Mouse (Mus musculus) CH12.LX (cell line): ENCODE measurements around the gene Sox12. TPM values are rescaled to one million over a fixed set of nuclear protein-coding genes. Genes with fewer than 3 reads are reported as not detected.
A peak's percentile ranks its signal among the peaks of the same experiment; 100 is the strongest.

Experiments
- DNase-seq: peaks from one replicate; pipeline ENCODE4 v3.0.0-alpha.2; 2013; ENCODE audit errors: extremely low read depth
- H3K27ac ChIP-seq: 2 replicates; pipeline ENCODE4 v1.5.1; 2012; ENCODE audit warnings: low read depth, mild to moderate bottlenecking, control low read depth, moderate library complexity; ENCODE audit not compliant: insufficient read depth
- H3K27me3 ChIP-seq: replicated peaks from 2 replicates; pipeline ENCODE3; 2012; ENCODE audit warnings: inconsistent platforms
- H3K36me3 ChIP-seq, 2 experiments: replicated peaks in 1 of 2; 2 replicates each; pipeline versions ENCODE3 to v1.6.1; 2012; ENCODE audit warnings: inconsistent platforms in 1 of 2, low read length in 1 of 2, mild to moderate bottlenecking in 1 of 2, mixed read lengths in 1 of 2, moderate library complexity in 1 of 2; ENCODE audit not compliant: control insufficient read depth in 1 of 2, insufficient read depth in 1 of 2
- H3K4me1 ChIP-seq, 2 experiments: 2 replicates each; pipeline ENCODE4 v1.6.1; 2012; ENCODE audit warnings: inconsistent platforms in 1 of 2, moderate library complexity in 1 of 2; ENCODE audit not compliant: insufficient read depth in 2 of 2, control insufficient read depth in 1 of 2
- H3K4me2 ChIP-seq: 2 replicates; pipeline ENCODE4 v1.6.1; 2012; ENCODE audit warnings: low read depth, mild to moderate bottlenecking, control low read depth; ENCODE audit not compliant: poor library complexity, insufficient read depth, severe bottlenecking
- H3K4me3 ChIP-seq, 3 experiments: fragments of 150-350 bp in 1 of 3; sonication (generic) in 1 of 3; replicated peaks in 1 of 3; 2 replicates each; pipeline versions ENCODE3 to v1.5.1; 2011 to 2012; ENCODE audit warnings: low read depth in 2 of 3, low read length in 2 of 3, mild to moderate bottlenecking in 2 of 3, moderate library complexity in 2 of 3, control low read depth in 1 of 3, improper control_type of control experiment in 1 of 3, inconsistent platforms in 1 of 3, mixed read lengths in 1 of 3; ENCODE audit not compliant: poor library complexity in 1 of 3
- H3K79me2 ChIP-seq: replicated peaks from 2 replicates; pipeline ENCODE4 v1.6.1; 2012; ENCODE audit warnings: mild to moderate bottlenecking, moderate library complexity; ENCODE audit not compliant: control insufficient read depth, poor library complexity, insufficient read depth, severe bottlenecking; ENCODE audit errors: extremely low read depth
- H3K9ac ChIP-seq: 2 replicates; pipeline ENCODE4 v1.6.1; 2012; ENCODE audit warnings: low read depth, mild to moderate bottlenecking, control low read depth, moderate library complexity; ENCODE audit not compliant: insufficient read depth
- H3K9me3 ChIP-seq: replicated peaks from 2 replicates; pipeline ENCODE3; 2012; ENCODE audit warnings: low read length, inconsistent platforms, mixed read lengths
- CTCF ChIP-seq, 2 experiments: IDR thresholded peaks in 1 of 2; conservative IDR thresholded peaks in 1 of 2; 2 replicates each; pipeline ENCODE4 v1.5.1; 2011 to 2012; ENCODE audit warnings: low read depth in 2 of 2, low read length in 2 of 2, improper control_type of control experiment in 1 of 2, inconsistent platforms in 1 of 2, mild to moderate bottlenecking in 1 of 2, moderate library complexity in 1 of 2
- EP300 ChIP-seq: IDR thresholded peaks from 2 replicates; pipeline ENCODE4 v1.6.1; 2011; ENCODE audit warnings: low read length, improper control_type of control experiment
- GABPA ChIP-seq: IDR thresholded peaks from 2 replicates; pipeline ENCODE4 v1.6.1; 2012; ENCODE audit warnings: low read depth, low read length, improper control_type of control experiment, inconsistent platforms; ENCODE audit not compliant: insufficient replicate concordance
- IRF4 ChIP-seq: IDR thresholded peaks from 2 replicates; pipeline ENCODE4 v1.6.1; 2014; ENCODE audit warnings: low read depth, mild to moderate bottlenecking, inconsistent platforms, low read length, improper control_type of control experiment
- JUN ChIP-seq: IDR thresholded peaks from 2 replicates; pipeline ENCODE4 v1.6.1; 2011; ENCODE audit warnings: low read depth, mild to moderate bottlenecking, low read length, improper control_type of control experiment, moderate library complexity; ENCODE audit not compliant: insufficient read depth
- JUND ChIP-seq: conservative IDR thresholded peaks from 2 replicates; pipeline ENCODE4 v1.6.1; 2011; ENCODE audit warnings: low read depth, low read length, improper control_type of control experiment
- MAFK ChIP-seq: IDR thresholded peaks from 2 replicates; pipeline ENCODE4 v1.6.1; 2011; ENCODE audit warnings: low read length, improper control_type of control experiment; ENCODE audit not compliant: insufficient replicate concordance
- MEF2A ChIP-seq: IDR thresholded peaks from 2 replicates; pipeline ENCODE4 v1.6.1; 2014; ENCODE audit warnings: low read depth, mild to moderate bottlenecking, inconsistent platforms, low read length, improper control_type of control experiment, borderline replicate concordance
- MXI1 ChIP-seq: IDR thresholded peaks from 2 replicates; pipeline ENCODE4 v1.6.1; 2011; ENCODE audit warnings: mild to moderate bottlenecking, low read depth, low read length, improper control_type of control experiment
- MYC ChIP-seq: IDR thresholded peaks from 2 replicates; pipeline ENCODE4 v1.6.1; 2011; ENCODE audit warnings: low read depth, mild to moderate bottlenecking, improper control_type of control experiment, low read length
- NRF1 ChIP-seq: IDR thresholded peaks from 2 replicates; pipeline ENCODE4 v1.6.1; 2014; ENCODE audit warnings: low read depth, mild to moderate bottlenecking, inconsistent platforms, low read length, improper control_type of control experiment, moderate library complexity
- PAX5 ChIP-seq: IDR thresholded peaks from 2 replicates; pipeline ENCODE4 v1.6.1; 2012; ENCODE audit warnings: low read length, inconsistent platforms, mixed read lengths
- RAD21 ChIP-seq: IDR thresholded peaks from 2 replicates; pipeline ENCODE4 v1.6.1; 2011; ENCODE audit warnings: low read depth, mild to moderate bottlenecking, low read length, improper control_type of control experiment, moderate library complexity
- SMC3 ChIP-seq: IDR thresholded peaks from 2 replicates; pipeline ENCODE4 v1.6.1; 2011; ENCODE audit warnings: low read depth, low read length, improper control_type of control experiment
- TBP ChIP-seq: conservative IDR thresholded peaks from 2 replicates; pipeline ENCODE4 v1.6.1; 2011; ENCODE audit warnings: low read depth, low read length, improper control_type of control experiment
- UBTF ChIP-seq: IDR thresholded peaks from 2 replicates; pipeline ENCODE4 v1.6.1; 2012; ENCODE audit warnings: low read depth, mild to moderate bottlenecking, inconsistent platforms, low read length, improper control_type of control experiment, moderate library complexity
- USF1 ChIP-seq: IDR thresholded peaks from 2 replicates; pipeline ENCODE4 v1.6.1; 2014; ENCODE audit warnings: low read depth, mild to moderate bottlenecking, inconsistent platforms, low read length, improper control_type of control experiment
- USF2 ChIP-seq: conservative IDR thresholded peaks from 2 replicates; pipeline ENCODE4 v1.6.1; 2011; ENCODE audit warnings: low read depth, low read length, improper control_type of control experiment
- ZC3H11A ChIP-seq: IDR thresholded peaks from 2 replicates; pipeline ENCODE4 v1.6.1; 2012; ENCODE audit warnings: low read depth, mild to moderate bottlenecking, inconsistent platforms, low read length, improper control_type of control experiment
- ZNF384 ChIP-seq: IDR thresholded peaks from 2 replicates; pipeline ENCODE4 v1.6.1; 2012; ENCODE audit warnings: low read depth, low read length, improper control_type of control experiment, inconsistent platforms
- dilution Hi-C: fragments of 300-500 bp; cut with MboI; formaldehyde crosslinking; loops from 2 replicates; pipeline ENCODE4 v1.14.3; 2020; ENCODE audit warnings: low sequenced_read_pairs; ENCODE audit not compliant: extremely low pct_unique_long_range_greater_than_20kb, extremely low pct_ligation_motif_present
- in situ Hi-C: fragments of 300-500 bp; cut with MboI; formaldehyde crosslinking; loops from 3 replicates; pipeline ENCODE4 v1.14.3; 2019; ENCODE audit warnings: low sequenced_read_pairs, low pct_ligation_motif_present, low pct_unique_long_range_greater_than_20kb, mixed read lengths
- polyA plus RNA-seq: library from polyadenylated mRNA; unstranded; fragments of >175 nt; gene quantifications from 2 replicates; pipeline ENCODE4 v1.2.1, GENCODE M21; 2012; ENCODE audit warnings: low read depth; ENCODE audit not compliant: insufficient read length
- total RNA-seq, 2 experiments: library from RNA; depleted of rRNA; stranded (reverse); fragments of 300-350 nt in 1 of 2; fragments of >200 nt in 1 of 2; gene quantifications; 2 replicates each; pipeline ENCODE4 v1.2.3; 2012 to 2014

The Sox12 gene
- total and polyA plus RNA-seq, 3 experiments: 0.09 TPM; not detected in 2

DNA sequence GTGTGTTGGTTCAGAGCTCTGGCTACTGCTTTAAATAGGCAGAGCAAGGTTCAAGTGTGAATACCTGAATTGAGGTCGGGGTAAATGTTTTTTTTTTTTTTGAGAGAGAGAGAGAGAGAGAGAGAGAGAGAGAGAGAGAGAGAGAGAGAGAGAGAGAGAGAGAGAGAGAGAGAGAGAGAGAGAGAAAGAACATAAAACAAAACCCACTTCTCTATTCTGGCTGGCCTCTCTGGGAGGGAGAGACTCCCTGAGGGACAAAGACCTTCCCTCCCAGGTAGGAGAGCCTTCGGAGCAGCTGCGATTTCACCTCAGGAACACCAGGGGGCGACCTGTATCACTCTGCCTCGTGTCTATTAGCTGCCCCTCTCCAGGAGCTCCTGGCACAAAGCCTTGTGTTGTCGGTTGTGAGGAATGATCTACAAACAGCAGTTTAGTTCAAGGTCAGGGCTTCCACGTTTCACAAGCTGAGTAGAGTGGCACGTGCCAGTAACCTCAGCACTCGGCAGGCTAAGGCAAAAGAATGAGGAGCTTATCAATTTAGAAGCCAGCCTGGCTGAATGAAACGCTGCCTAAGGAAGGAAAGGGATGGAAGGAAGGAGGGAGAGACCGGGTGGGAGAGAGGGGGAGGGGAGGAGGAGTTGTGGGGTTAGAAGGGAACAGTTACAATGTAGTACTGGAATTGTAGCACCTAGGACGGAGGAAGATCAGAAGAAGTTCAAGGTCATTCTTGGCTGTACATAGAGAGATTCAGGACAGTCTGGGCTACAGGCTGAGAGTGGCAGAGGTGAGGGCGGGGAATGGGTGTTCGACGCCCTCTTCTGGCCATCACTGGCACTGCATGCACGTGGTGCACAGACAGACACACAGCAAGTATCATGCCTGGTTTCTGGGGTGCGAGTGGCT lies 34.4 kb downstream of the Sox12 start (continued):
- TF ChIP-seq SMC3 (peak; percentile 48), JUND (no peak), ZNF384 (no peak), UBTF (no peak), CTCF (conservative IDR thresholded peaks at IDR 0.05 in 1 of 2, IDR thresholded peaks at IDR 0.05 in 1 of 2; ENCODE audit: low read depth in 2 of 2, low read length in 2 of 2) (peak; percentile 76 to 82), EP300 (no peak), TBP (no peak), JUN (no peak), USF1 (no peak), MYC (peak; percentile 72), MXI1 (no peak), ZC3H11A (no peak), NRF1 (no peak)

GRCm38 (mm10) chr2:152361193-152361592 lies 36.7 kb downstream of the Sox12 start:
- Histone ChIP-seq H3K9me3 (peaks cover 3% of the 10 kb centered on the region), H3K4me3 (no peak overlapping the region), H3K4me1 (peaks cover 15 to 16% of the 10 kb centered on the region in 2 experiments), H3K27me3 (peaks cover 24% of the 10 kb centered on the region), H3K4me2 (no peak overlapping the region), H3K79me2 (no peaks in the 10 kb centered on the region), H3K9ac (no peak overlapping the region), H3K27ac (no peak overlapping the region), H3K36me3 (no peaks in the 10 kb centered on the region)
- no peak for DNase-seq
- dilution Hi-C loops: no loop called here
- in situ Hi-C loops: loop anchor here (10.0 kb wide), 2 partner anchors 246 to 336 kb away; no protein-coding TSS in a partner anchor
- TF ChIP-seq PAX5: no peak

- peaks cover 15 to 16% of the 10 kb centered on the region in 2 experiments for H3K4me1 ChIP-seq
- no peak overlapping the region for H3K4me2 ChIP-seq
- H3K36me3 ChIP-seq: no peaks in the 10 kb centered on the region
- H3K27ac ChIP-seq: no peak overlapping the region
- no peak overlapping the region for H3K4me3 ChIP-seq
- no peaks in the 10 kb centered on the region for H3K79me2 ChIP-seq
- in situ Hi-C loops: loop anchor here (10.0 kb wide), 2 partner anchors 246 to 336 kb away; no protein-coding TSS in a partner anchor
- peaks cover 29% of the 10 kb centered on the region for H3K27me3 ChIP-seq
- DNase-seq: no peak
- TF ChIP-seq USF2 (no peak), EP300 (no peak), IRF4 (no peak), GABPA (no peak), UBTF (no peak), PAX5 (no peak), RAD21 (no peak), MEF2A (no peak), MAFK (no peak)
- dilution Hi-C loops: no loop called here
- H3K9me3 ChIP-seq: peaks cover 3% of the 10 kb centered on the region
- no peak overlapping the region for H3K9ac ChIP-seq
Measured at GRCm38 (mm10) chr2:152360271-152360775, 37.5 kb downstream of the Sox12 start.
